Mouse (Mus musculus): ENCODE data around the gene Tle6. TPM values are rescaled to one million over a fixed set of nuclear protein-coding genes. Genes with fewer than 3 reads are reported as not detected.
A peak's percentile ranks its signal among the peaks of the same experiment; 100 is the strongest.

Tle6 gene
- polyA plus RNA-seq, 1 experiment from 2014 or later: 3.1 TPM

DNA sequence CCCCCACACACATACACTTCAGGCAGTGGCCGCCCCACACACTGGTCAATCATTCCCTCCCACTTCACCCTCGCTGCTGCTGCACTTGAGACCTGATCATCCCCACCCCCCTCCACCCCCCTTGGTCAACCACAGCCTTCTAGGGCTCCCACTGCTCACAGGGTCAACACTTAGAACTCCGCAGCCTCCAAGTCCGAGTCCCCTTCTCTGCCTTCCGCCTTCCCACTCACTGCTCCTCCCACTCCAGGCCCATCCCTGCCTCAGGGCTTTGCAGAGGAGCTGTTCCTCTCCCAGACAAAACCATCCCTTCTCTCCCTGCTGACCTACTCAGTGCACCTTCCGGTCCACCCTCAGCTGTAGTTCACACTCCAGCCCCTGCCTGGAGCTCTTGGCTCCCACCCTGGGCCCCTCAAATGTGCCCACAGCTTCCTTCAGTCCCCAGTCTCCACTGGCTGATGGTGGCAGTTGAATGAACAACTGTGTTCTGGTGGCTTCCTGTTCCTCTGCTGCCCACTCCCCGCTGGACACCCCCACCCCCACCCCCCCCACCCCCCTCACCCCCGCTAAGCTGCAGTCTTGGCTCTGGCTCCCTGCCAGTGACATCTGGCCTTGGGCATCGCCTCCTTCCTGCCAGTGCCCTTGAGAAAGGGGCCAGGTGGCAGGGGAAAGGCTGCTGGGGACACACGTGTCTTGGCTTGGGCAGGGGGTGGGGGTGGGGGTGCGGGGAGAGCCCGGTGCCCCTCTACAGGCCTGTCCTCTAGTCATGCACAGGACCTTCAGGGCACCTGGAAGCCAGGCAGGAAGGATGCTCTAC, 3.5 kb downstream of the Tle6 start:
- DNase-seq (ENCODE audit: extremely low spot score, low spot score): peak; percentile 45
- Histone ChIP-seq H3K27ac (peak overlapping the region; percentile 71), H3K9me3 (no peaks in the 10 kb centered on the region), H3K36me3 (replicated peaks) (no peaks in the 10 kb centered on the region), H3K4me3 (peak overlapping the region; percentile 37), H3K27me3 (ENCODE audit: poor library complexity, severe bottlenecking) (peaks cover 99% of the 10 kb centered on the region), H3K4me1 (peaks cover 71% of the 10 kb centered on the region)
- 11% methylated on average over 12 of the region's 12 CpGs for WGBS

DNA sequence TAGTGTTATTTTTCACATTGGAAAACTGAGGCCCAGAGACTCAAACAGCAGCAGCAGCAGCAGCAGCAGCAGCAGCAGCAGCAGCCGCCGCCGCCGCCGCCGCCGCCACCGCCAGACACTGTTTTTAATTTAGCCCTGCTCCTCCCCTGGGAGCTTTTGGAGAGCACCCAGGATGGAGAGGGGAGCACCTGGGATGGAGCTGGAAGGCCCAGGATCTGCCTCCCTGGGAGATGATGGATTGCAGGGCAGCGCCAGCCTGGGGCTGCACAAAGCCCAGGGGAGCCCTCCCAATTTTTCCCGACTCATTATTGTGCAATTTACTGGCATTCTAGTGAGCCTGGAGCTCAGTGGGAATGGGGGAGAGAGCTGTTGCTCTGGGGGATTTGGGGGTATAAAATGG, 4.3 kb downstream of the Tle6 start:
- H3K9me3 ChIP-seq: no peaks in the 10 kb centered on the region
- no peak for DNase-seq (ENCODE audit: extremely low spot score, low spot score)
- peak overlapping the region; percentile 71 for H3K27ac ChIP-seq
- H3K4me3 ChIP-seq: peak overlapping the region; percentile 37
- WGBS: 4% methylated on average over 10 of the region's 10 CpGs
- peaks cover 64% of the 10 kb centered on the region for H3K4me1 ChIP-seq
- no peaks in the 10 kb centered on the region for H3K36me3 ChIP-seq (replicated peaks)
- H3K27me3 ChIP-seq (ENCODE audit: poor library complexity, severe bottlenecking): peaks cover 99% of the 10 kb centered on the region

- Histone ChIP-seq H3K27ac (0 out of 2 replicates have a peak overlapping the region, but pooled peaks have one; percentile 2), H3K4me1 (peaks cover 54% of the 10 kb centered on the region), H3K36me3 (replicated peaks) (no peaks in the 10 kb centered on the region), H3K9me3 (no peaks in the 10 kb centered on the region), H3K27me3 (ENCODE audit: poor library complexity, severe bottlenecking) (peaks cover 100% of the 10 kb centered on the region), H3K4me3 (no peak overlapping the region)
- no peak for DNase-seq (ENCODE audit: extremely low spot score, low spot score)
- 51% methylated on average over 5 of the region's 5 CpGs for WGBS
These were observed 5.3 kb downstream of the Tle6 start for GRCm38 (mm10) chr10:81595599-81595998.

DNA sequence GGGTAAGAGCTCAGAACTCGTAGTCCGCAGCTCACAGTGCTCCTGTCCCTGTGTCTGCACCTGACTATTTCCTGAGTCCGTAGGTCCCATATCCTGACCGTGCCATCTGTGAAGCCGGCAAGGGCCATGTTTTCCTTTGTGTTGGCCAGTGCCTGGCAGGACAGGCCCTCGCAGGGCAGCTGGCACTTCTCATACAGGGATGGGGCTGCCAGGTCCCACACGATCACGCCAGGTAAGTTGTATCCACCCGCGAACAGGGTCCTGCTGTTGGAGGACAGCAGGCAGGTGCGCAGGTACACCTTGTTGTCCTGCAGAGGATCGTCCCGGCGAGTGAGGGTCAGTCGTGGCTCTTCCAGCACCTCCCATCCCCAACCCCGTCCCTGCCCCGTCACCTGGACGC, 6.9 kb downstream of the Tle6 start:
- no peaks in the 10 kb centered on the region for H3K9me3 ChIP-seq
- DNase-seq (ENCODE audit: extremely low spot score, low spot score): no peak
- no peaks in the 10 kb centered on the region for H3K36me3 ChIP-seq (replicated peaks)
- no peak overlapping the region for H3K27ac ChIP-seq
- H3K4me1 ChIP-seq: peaks cover 40% of the 10 kb centered on the region
- peaks cover 100% of the 10 kb centered on the region for H3K27me3 ChIP-seq (ENCODE audit: poor library complexity, severe bottlenecking)
- H3K4me3 ChIP-seq: no peak overlapping the region
- 81% methylated on average over 18 of the region's 18 CpGs for WGBS

DNA sequence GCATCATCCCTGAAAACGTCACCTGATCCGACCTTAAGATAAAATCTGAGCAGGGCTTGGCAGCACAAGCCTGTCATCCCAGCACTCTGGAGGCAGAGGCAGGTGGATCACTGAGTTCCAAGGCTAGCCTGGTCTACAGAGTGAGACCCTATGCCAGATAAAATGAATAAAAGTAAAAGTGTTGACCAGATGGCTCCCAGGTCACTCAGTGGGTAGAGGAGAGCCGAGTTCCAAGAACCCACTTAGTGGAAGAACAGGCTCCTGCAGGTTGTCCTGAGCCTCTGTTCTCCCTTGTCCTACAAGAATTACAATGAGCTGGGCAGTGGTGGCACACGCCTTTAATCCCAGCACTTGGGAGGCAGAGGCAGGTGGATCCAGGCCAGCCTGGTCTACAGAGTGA, 7.7 kb downstream of the Tle6 start:
- 76% methylated on average over 4 of the region's 4 CpGs for WGBS
- Histone ChIP-seq H3K27ac (no peak overlapping the region), H3K4me1 (peaks cover 33% of the 10 kb centered on the region), H3K9me3 (no peaks in the 10 kb centered on the region), H3K27me3 (ENCODE audit: poor library complexity, severe bottlenecking) (peaks cover 100% of the 10 kb centered on the region), H3K4me3 (no peak overlapping the region), H3K36me3 (replicated peaks) (no peaks in the 10 kb centered on the region)
- no peak for DNase-seq (ENCODE audit: extremely low spot score, low spot score)

GRCm38 (mm10) chr10:81592631-81593030, 8.2 kb downstream of the Tle6 start:
- H3K4me3 ChIP-seq: no peak overlapping the region
- H3K27ac ChIP-seq: no peak overlapping the region
- no peak for DNase-seq (ENCODE audit: extremely low spot score, low spot score)
- no peaks in the 10 kb centered on the region for H3K9me3 ChIP-seq
- peaks cover 27% of the 10 kb centered on the region for H3K4me1 ChIP-seq
- H3K36me3 ChIP-seq (replicated peaks): no peaks in the 10 kb centered on the region
- H3K27me3 ChIP-seq (ENCODE audit: poor library complexity, severe bottlenecking): peaks cover 100% of the 10 kb centered on the region
- 84% methylated on average over 7 of the region's 7 CpGs for WGBS

DNA sequence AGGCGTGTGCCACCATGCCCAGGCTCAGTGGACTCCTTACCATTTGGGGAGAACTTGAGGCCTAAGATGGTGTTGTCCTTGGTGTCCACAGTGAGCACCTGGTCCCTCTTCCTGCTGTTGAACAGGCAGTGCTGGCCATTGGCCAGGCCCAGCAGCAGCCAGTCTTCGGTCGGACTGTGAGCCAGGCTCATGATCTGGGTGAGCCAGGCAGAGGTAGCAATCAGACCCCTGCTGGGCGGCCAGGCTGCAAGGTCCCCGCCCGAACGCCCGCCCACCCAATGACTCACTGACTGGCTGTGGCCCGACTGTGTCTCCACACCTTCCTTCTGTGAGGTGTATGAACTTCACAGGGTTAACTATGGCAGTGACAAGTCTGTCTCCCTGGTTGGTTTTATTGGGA, 9.0 kb downstream of the Tle6 start:
- H3K4me3 ChIP-seq: no peak overlapping the region
- H3K27me3 ChIP-seq (ENCODE audit: poor library complexity, severe bottlenecking): peaks cover 100% of the 10 kb centered on the region
- H3K27ac ChIP-seq: no peak overlapping the region
- H3K36me3 ChIP-seq (replicated peaks): no peaks in the 10 kb centered on the region
- no peak for DNase-seq (ENCODE audit: extremely low spot score, low spot score)
- 73% methylated on average over 9 of the region's 9 CpGs for WGBS
- peaks cover 19% of the 10 kb centered on the region for H3K4me1 ChIP-seq
- H3K9me3 ChIP-seq: no peaks in the 10 kb centered on the region

GRCm38 (mm10) chr10:81588739-81589138, 12.1 kb downstream of the Tle6 start:
- no peak overlapping the region for H3K27ac ChIP-seq
- no peaks in the 10 kb centered on the region for H3K9me3 ChIP-seq
- no peaks in the 10 kb centered on the region for H3K36me3 ChIP-seq (replicated peaks)
- DNase-seq (ENCODE audit: extremely low spot score, low spot score): no peak
- H3K4me3 ChIP-seq: no peak overlapping the region
- peaks cover 10% of the 10 kb centered on the region; the same call in 1 of the 2 replicates for H3K4me1 ChIP-seq
- 73% methylated on average over 7 of the region's 7 CpGs for WGBS
- peaks cover 100% of the 10 kb centered on the region for H3K27me3 ChIP-seq (ENCODE audit: poor library complexity, severe bottlenecking)

- DNase-seq (ENCODE audit: extremely low spot score, low spot score): no peak
- Histone ChIP-seq H3K4me1 (peaks cover 42% of the 10 kb centered on the region), H3K4me3 (no peak overlapping the region), H3K27me3 (ENCODE audit: poor library complexity, severe bottlenecking) (peaks cover 100% of the 10 kb centered on the region), H3K36me3 (replicated peaks) (no peaks in the 10 kb centered on the region), H3K27ac (no peak overlapping the region), H3K9me3 (no peaks in the 10 kb centered on the region)
- WGBS: 57% methylated on average over 6 of the region's 6 CpGs
These were observed 17.5 kb downstream of the Tle6 start for GRCm38 (mm10) chr10:81583347-81583746.

- no peak for DNase-seq (ENCODE audit: extremely low spot score, low spot score)
- H3K9me3 ChIP-seq: no peaks in the 10 kb centered on the region
- peaks cover 50% of the 10 kb centered on the region for H3K4me1 ChIP-seq
- H3K36me3 ChIP-seq (replicated peaks): no peaks in the 10 kb centered on the region
- H3K4me3 ChIP-seq: no peak overlapping the region
- 0 out of 2 replicates have a peak overlapping the region, but pooled peaks have one; percentile 1 for H3K27ac ChIP-seq
- peaks cover 100% of the 10 kb centered on the region for H3K27me3 ChIP-seq (ENCODE audit: poor library complexity, severe bottlenecking)
- 57% methylated on average over 25 of the region's 25 CpGs for WGBS
These were observed 20.3 kb downstream of the Tle6 start for GRCm38 (mm10) chr10:81580441-81581070.

DNA sequence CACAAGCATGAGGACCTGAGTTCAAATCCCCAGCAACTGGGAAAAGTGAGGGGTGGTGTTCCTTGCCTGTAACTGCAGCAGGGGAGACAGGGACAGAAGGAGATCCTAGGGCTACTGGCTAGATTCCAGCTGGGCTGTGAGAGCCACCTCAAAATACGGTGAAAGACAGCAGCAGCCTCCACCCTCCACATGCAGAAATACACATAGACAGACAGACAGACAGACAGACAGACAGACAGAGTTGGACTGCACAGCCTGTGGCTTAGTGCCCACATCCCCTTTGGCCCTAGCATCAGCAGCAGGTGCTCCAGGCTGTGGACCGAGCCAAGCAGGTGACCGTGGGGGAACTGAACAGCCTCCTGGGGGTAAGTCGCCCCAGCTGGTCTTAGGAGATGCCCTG, 20.9 kb downstream of the Tle6 start:
- Histone ChIP-seq H3K9me3 (no peaks in the 10 kb centered on the region), H3K27ac (0 out of 2 replicates have a peak overlapping the region, but pooled peaks have one; percentile 1), H3K36me3 (replicated peaks) (no peaks in the 10 kb centered on the region), H3K4me1 (peaks cover 53% of the 10 kb centered on the region), H3K4me3 (no peak overlapping the region), H3K27me3 (ENCODE audit: poor library complexity, severe bottlenecking) (peaks cover 100% of the 10 kb centered on the region)
- DNase-seq (ENCODE audit: extremely low spot score, low spot score): no peak
- 74% methylated on average over 4 of the region's 4 CpGs for WGBS

DNA sequence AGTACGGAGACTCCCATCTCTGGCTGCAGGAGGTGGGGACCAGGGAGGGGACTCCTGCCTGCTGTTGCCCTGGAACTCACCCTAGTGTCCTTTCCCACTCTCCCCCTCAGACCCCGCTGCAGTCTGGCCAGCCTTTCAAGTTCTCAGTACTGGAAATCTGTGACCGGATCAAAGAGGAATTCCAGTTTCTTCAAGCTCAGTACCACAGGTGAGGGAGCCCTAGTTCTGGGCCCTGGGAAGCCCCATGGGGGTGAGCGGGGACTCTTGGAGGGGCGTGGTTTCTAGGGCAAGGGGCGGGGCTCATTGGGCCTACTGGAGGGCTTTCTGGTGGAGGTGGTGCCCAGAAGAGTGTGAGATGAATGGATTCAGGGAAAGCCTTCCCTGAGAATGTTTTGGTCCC, 25.2 kb downstream of the Tle6 start:
- Histone ChIP-seq H3K4me3 (peak overlapping the region; percentile 55), H3K27ac (peak overlapping the region; percentile 25), H3K27me3 (ENCODE audit: poor library complexity, severe bottlenecking) (peaks cover 90% of the 10 kb centered on the region), H3K9me3 (peaks cover 4% of the 10 kb centered on the region; the same call in 1 of the 2 replicates), H3K36me3 (replicated peaks) (no peaks in the 10 kb centered on the region), H3K4me1 (peaks cover 63% of the 10 kb centered on the region)
- no peak for DNase-seq (ENCODE audit: extremely low spot score, low spot score)
- 4% methylated on average over 6 of the region's 6 CpGs for WGBS

- no peak for DNase-seq (ENCODE audit: extremely low spot score, low spot score)
- peak overlapping the region; percentile 55 for H3K4me3 ChIP-seq
- WGBS: under 1% methylated on average over 30 of the region's 30 CpGs
- peaks cover 63% of the 10 kb centered on the region for H3K4me1 ChIP-seq
- H3K27me3 ChIP-seq (ENCODE audit: poor library complexity, severe bottlenecking): peaks cover 86% of the 10 kb centered on the region
- H3K9me3 ChIP-seq: peaks cover 4% of the 10 kb centered on the region; the same call in 1 of the 2 replicates
- H3K27ac ChIP-seq: peak overlapping the region; percentile 25
- no peaks in the 10 kb centered on the region for H3K36me3 ChIP-seq (replicated peaks)
These were observed 25.7 kb downstream of the Tle6 start for GRCm38 (mm10) chr10:81575208-81575631.
